Mouse (Mus musculus) ES-E14 (cell line): Measurements from ENCODE around the gene Erbb4.

Source experiments
- ZC3H11A ChIP-seq: IDR thresholded peaks from 2 replicates; pipeline ENCODE4 v1.6.1; 2012; ENCODE audit warnings: low read depth, mild to moderate bottlenecking, inconsistent platforms, low read length, borderline replicate concordance
- ZNF384 ChIP-seq: IDR thresholded peaks from 2 replicates; pipeline ENCODE4 v1.6.1; 2012; ENCODE audit warnings: low read depth, low read length, inconsistent platforms

GRCm38 (mm10) chr1:68570924-68571323 lies 536.9 kb downstream of the Erbb4 start:
- TF ChIP-seq ZNF384 = no peak
- TF ChIP-seq ZC3H11A = no peak
